Mouse (Mus musculus) CD4-positive naive resting alpha-beta T cell, adult 76 days (primary cell): ENCODE data around the gene Vmn2r40. TPM values are rescaled to one million over a fixed set of nuclear protein-coding genes. Genes with fewer than 3 reads are reported as not detected.

Source experiments
- total RNA-seq: library from RNA; stranded (reverse); gene quantifications from one replicate; pipeline ENCODE4 v1.2.4, GENCODE M21; 2023

Gene Vmn2r40
- total RNA-seq, result not detected

DNA sequence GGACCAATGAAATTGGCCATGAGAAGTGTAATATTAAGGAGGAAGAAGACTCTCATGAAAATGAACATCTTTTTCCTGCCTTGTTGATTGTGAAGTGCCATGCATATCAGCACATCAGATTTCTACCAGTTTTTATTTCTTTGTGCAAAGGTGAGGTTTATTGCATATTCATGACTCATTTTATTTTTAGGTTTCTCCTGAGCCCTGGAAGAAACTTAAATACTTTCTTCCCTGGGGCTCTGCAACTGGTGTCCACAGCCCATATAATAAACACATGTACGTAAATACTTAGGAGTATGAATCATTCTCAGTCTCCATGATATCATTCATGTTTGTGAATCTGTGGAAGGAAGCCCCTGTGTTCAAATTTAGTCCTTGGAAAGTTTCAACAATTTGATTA is at the start of gene Vmn2r40:
TSS of gene Vmn2r40 (minus strand) at position 101 of the 400 bp plus-strand sequence.

Other genes starting within 250 kb of the Vmn2r40 start
- gene Vmn2r39, start 99.4 kb upstream of the Vmn2r40 start, total RNA-seq, result not detected
- not detected for gene Vmn2r38, start 166.4 kb upstream of the Vmn2r40 start, total RNA-seq